Mouse (Mus musculus) kidney, adult 2 months (tissue): Measurements from ENCODE around the gene Apeh.

Experiments
- CTCF ChIP-seq: fragments of 200-500 bp; conservative IDR thresholded peaks from 2 replicates; pipeline ENCODE4 v1.5.1; 2011; ENCODE audit warnings: low read depth, mild to moderate bottlenecking, control low read depth, low read length, moderate library complexity, mixed read lengths; ENCODE audit not compliant: insufficient read depth, insufficient read length
- POLR2A ChIP-seq: fragments of 200-500 bp; IDR thresholded peaks from one replicate; pipeline ENCODE4 v1.6.1; 2011; ENCODE audit warnings: low read depth, low read length, control low read depth

DNA sequence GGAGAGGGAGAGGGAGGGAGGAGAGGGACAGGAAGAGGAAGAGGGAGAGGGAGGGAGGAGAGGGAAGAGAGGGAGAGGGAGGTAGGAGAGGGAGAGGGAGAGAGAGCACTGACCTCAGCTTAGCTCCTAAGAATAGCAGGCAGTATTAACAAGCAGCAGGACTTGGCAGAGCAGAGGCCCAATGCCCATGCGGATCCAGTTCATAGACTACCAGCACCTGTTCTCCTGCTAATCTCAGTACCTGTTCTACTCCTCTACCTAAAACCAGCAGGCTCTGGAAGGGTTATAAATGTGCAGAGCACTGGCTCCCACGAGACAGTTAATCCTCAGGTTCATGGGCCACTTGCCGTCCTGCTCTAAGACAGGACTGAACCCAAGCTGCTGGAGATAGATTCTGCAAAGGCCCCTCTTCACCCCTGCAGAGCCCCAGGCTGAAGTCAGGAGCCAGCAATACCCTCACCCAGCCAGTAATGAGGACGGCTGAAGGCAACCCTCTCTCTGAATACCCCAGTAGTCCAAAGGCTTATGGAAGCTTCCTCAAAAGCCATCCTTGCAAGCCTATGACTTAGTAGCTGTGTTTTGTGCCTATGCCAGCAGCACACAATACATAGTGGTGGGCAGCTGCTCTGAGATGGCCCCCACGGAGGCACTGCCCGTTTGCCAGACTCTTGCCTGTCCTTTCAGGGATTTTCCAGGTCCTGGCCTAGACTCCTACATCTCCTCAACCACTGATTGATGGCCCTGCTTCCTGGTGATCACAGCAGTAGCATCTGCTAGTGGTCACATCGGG, 21.1 kb downstream of the Apeh start:
- TF ChIP-seq POLR2A: no peak
- TF ChIP-seq CTCF: no peak
